Mouse (Mus musculus) heart, embryonic 14.5 days (tissue): ENCODE data around the gene Csad. TPM values are rescaled to one million over a fixed set of nuclear protein-coding genes. Genes with fewer than 3 reads are reported as not detected.

Experiments used
- ATAC-seq: fragments of 200-750 bp; cut with Nextera tagmentation; 2 replicates; pipeline ENCODE4 v1.8.0; 2017; ENCODE audit warnings: low read depth, moderate TSS enrichment; ENCODE audit not compliant: insufficient number of reproducible peaks, insufficient read depth, low FRiP score
- H3K27ac ChIP-seq, 2 experiments: fragments of 200-500 bp in 1 of 2; fragments of 300-500 bp in 1 of 2; sonication (generic) in 1 of 2; replicated peaks in 1 of 2; 2 replicates each; pipeline ENCODE4 v1.5.1; 2012 to 2014; ENCODE audit warnings: low read depth in 2 of 2, low read length in 2 of 2, control low read depth in 1 of 2, mild to moderate bottlenecking in 1 of 2, mixed read lengths in 1 of 2; ENCODE audit not compliant: control insufficient read depth in 1 of 2, insufficient read depth in 1 of 2
- H3K27me3 ChIP-seq: fragments of 300-500 bp; sonication (generic); 2 replicates; pipeline ENCODE4 v1.6.1; 2014; ENCODE audit warnings: mild to moderate bottlenecking, low read length, control low read depth; ENCODE audit not compliant: control insufficient read depth, insufficient read depth
- H3K36me3 ChIP-seq: fragments of 300-500 bp; sonication (generic); 2 replicates; pipeline ENCODE4 v1.6.1; 2014; ENCODE audit warnings: mild to moderate bottlenecking, control low read depth, low read length, mixed read lengths; ENCODE audit not compliant: control insufficient read depth, insufficient read depth
- H3K4me1 ChIP-seq, 2 experiments: fragments of 200-500 bp in 1 of 2; fragments of 300-500 bp in 1 of 2; sonication (generic) in 1 of 2; 2 replicates each; pipeline ENCODE4 v1.6.1; 2012 to 2014; ENCODE audit warnings: low read length in 2 of 2, control low read depth in 1 of 2, mixed read lengths in 1 of 2; ENCODE audit not compliant: control insufficient read depth in 2 of 2, insufficient read depth in 2 of 2
- H3K4me2 ChIP-seq: fragments of 300-500 bp; sonication (generic); 2 replicates; pipeline ENCODE4 v1.6.1; 2014; ENCODE audit warnings: mild to moderate bottlenecking, low read length
- H3K4me3 ChIP-seq, 2 experiments: fragments of 200-500 bp in 1 of 2; fragments of 300-500 bp in 1 of 2; sonication (generic) in 1 of 2; 2 replicates each; pipeline ENCODE4 v1.5.1; 2012 to 2014; ENCODE audit warnings: low read length in 2 of 2, mild to moderate bottlenecking in 2 of 2, control low read depth in 1 of 2, low read depth in 1 of 2, moderate library complexity in 1 of 2; ENCODE audit not compliant: control insufficient read depth in 1 of 2, insufficient read depth in 1 of 2
- H3K9ac ChIP-seq: fragments of 300-500 bp; sonication (generic); 2 replicates; pipeline ENCODE4 v1.6.1; 2014; ENCODE audit warnings: mild to moderate bottlenecking, low read length
- H3K9me3 ChIP-seq: fragments of 300-500 bp; sonication (generic); 2 replicates; pipeline ENCODE4 v1.6.1; 2016; ENCODE audit warnings: low read length, control low read depth; ENCODE audit not compliant: control insufficient read depth
- WGBS: fragments of 180-500 bp; shearing (Covaris S2); extraction: QIAGEN DNeasy Blood & Tissue Kit; methylation state at CpG from one replicate; pipeline ENCODE4 v1.1.7; 2014; 5-methylcytosine and 5-hydroxymethylcytosine counted together
- polyA plus RNA-seq: library from polyadenylated mRNA; unstranded; fragments of >200 nt; fragmentation: Nextera tagmentation; extraction: Ambion mirVana; gene quantifications from 2 replicates; pipeline ENCODE4 v1.2.1, GENCODE M21; 2014

The Csad gene
- polyA plus RNA-seq, 1 experiment from 2014 or later: 36.4 TPM

DNA sequence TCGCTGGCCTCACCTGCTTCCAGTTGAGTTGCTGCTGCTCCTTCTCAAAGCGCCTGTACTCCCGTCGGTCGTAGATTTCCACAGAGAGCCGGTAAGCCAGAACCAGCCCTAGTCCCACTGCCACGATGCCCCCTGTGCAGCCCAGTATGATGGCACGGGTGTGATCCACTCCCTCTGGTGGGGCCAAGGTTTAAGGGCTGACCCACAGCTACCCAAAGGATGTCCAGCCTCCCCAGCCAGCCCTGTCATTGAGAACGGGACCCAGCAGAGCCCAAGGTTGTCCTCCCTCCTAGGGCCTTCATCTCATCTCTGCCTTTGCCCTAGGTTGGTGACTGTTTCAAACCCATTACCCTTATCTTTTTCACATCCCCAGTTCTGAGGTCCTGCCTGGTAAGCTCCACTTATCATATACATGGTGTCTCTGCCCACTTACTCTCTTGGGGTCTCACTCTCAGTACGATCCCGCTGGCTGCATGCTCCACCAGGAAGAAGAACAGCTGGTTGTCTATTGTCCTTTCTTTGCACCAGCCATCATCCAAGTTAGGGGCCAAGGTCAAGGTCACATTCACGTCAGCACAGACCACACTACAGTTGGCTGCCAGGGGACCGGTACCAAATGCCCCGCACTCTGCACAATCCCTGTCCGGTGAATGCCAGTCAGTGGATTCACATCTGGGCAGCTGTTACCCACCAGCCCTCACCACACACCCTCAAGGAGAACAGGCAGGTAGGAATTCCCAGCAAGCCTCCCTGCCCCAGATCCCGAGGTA is 12.1 kb upstream of the Csad start:
- no peak overlapping the region for H3K4me3 ChIP-seq
- no peaks in the 10 kb centered on the region for H3K27me3 ChIP-seq
- H3K4me1 ChIP-seq: peaks cover 0 to 2% of the 10 kb centered on the region in 2 experiments; a peak in 1 of 4 replicates
- ATAC-seq: 0 out of 2 replicates have a peak, but pooled peaks have one; percentile 12
- H3K36me3 ChIP-seq: peaks cover 56% of the 10 kb centered on the region
- H3K4me2 ChIP-seq: no peak overlapping the region
- H3K27ac ChIP-seq: no peak overlapping the region
- no peak overlapping the region for H3K9ac ChIP-seq
- WGBS: 71% methylated on average over 16 of the region's 16 CpGs
- H3K9me3 ChIP-seq: no peaks in the 10 kb centered on the region

GRCm38 (mm10) chr15:102215624-102216023 is 11.1 kb upstream of the Csad start:
- Histone ChIP-seq H3K9me3 (no peaks in the 10 kb centered on the region), H3K27me3 (no peaks in the 10 kb centered on the region), H3K4me1 (peaks cover 0 to 2% of the 10 kb centered on the region in 2 experiments; a peak in 1 of 4 replicates), H3K4me2 (no peak overlapping the region), H3K9ac (no peak overlapping the region), H3K36me3 (peaks cover 63% of the 10 kb centered on the region), H3K27ac (no peak overlapping the region), H3K4me3 (no peak overlapping the region)
- ATAC-seq: no peak
- WGBS: 76% methylated on average over 6 of the region's 6 CpGs

- no peak for ATAC-seq
- no peak overlapping the region for H3K9ac ChIP-seq
- no peak overlapping the region for H3K4me2 ChIP-seq
- peaks cover 78% of the 10 kb centered on the region for H3K36me3 ChIP-seq
- H3K9me3 ChIP-seq: no peaks in the 10 kb centered on the region
- H3K4me1 ChIP-seq: peaks cover 0 to 2% of the 10 kb centered on the region in 2 experiments; a peak in 1 of 4 replicates
- H3K4me3 ChIP-seq: no peak overlapping the region
- WGBS: 39% methylated on average over 2 of the region's 2 CpGs
- no peak overlapping the region for H3K27ac ChIP-seq
- H3K27me3 ChIP-seq: no peaks in the 10 kb centered on the region
These were observed 9.6 kb upstream of the Csad start for GRCm38 (mm10) chr15:102214132-102214531.

DNA sequence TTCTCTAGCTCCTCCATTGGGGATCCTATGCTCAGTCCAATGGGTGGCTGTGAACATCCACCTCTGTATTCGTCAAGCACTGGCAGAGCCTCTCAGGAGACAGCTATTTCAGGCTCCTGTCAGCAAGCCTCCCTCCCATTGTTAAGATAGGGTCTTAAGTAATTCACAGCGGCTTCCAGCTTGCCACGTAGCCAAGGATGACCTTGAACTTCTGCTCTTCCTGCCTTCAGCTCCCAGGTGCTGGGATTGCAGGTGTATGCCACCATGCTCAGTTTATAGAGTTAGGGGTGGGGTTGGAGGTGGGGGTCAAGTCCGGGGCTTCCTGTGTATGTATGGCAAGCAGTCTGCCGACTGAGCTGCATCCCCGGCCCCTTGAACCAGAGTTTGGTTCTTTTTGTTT is 7.4 kb upstream of the Csad start:
- no peak for ATAC-seq
- Histone ChIP-seq H3K27me3 (no peaks in the 10 kb centered on the region), H3K4me1 (peaks cover 0 to 2% of the 10 kb centered on the region in 2 experiments; a peak in 1 of 4 replicates), H3K36me3 (peaks cover 96% of the 10 kb centered on the region), H3K9me3 (no peaks in the 10 kb centered on the region), H3K4me3 (no peak overlapping the region), H3K9ac (no peak overlapping the region), H3K4me2 (no peak overlapping the region), H3K27ac (no peak overlapping the region)
- 54% methylated on average over 6 of the region's 6 CpGs for WGBS

- no peak overlapping the region for H3K9ac ChIP-seq
- no peak overlapping the region for H3K4me2 ChIP-seq
- no peaks in the 10 kb centered on the region for H3K9me3 ChIP-seq
- ATAC-seq: no peak
- WGBS: 90% methylated on average over 4 of the region's 4 CpGs
- no peak overlapping the region for H3K27ac ChIP-seq
- peaks cover 2 to 6% of the 10 kb centered on the region in 2 experiments; a peak in 3 of 4 replicates for H3K4me1 ChIP-seq
- no peaks in the 10 kb centered on the region for H3K27me3 ChIP-seq
- H3K36me3 ChIP-seq: peaks cover 96% of the 10 kb centered on the region
- H3K4me3 ChIP-seq: no peak overlapping the region
These were observed 6.3 kb upstream of the Csad start for GRCm38 (mm10) chr15:102210816-102211215.

- Histone ChIP-seq H3K4me1 (peaks cover 11 to 22% of the 10 kb centered on the region in 2 experiments), H3K27me3 (no peaks in the 10 kb centered on the region), H3K36me3 (peaks cover 93% of the 10 kb centered on the region), H3K9ac (no peak overlapping the region), H3K27ac (no peak overlapping the region), H3K4me2 (no peak overlapping the region), H3K9me3 (no peaks in the 10 kb centered on the region), H3K4me3 (no peak overlapping the region)
- WGBS: 88% methylated on average over 8 of the region's 8 CpGs
- ATAC-seq: no peak
These were observed 4.6 kb upstream of the Csad start for GRCm38 (mm10) chr15:102209114-102209513.

DNA sequence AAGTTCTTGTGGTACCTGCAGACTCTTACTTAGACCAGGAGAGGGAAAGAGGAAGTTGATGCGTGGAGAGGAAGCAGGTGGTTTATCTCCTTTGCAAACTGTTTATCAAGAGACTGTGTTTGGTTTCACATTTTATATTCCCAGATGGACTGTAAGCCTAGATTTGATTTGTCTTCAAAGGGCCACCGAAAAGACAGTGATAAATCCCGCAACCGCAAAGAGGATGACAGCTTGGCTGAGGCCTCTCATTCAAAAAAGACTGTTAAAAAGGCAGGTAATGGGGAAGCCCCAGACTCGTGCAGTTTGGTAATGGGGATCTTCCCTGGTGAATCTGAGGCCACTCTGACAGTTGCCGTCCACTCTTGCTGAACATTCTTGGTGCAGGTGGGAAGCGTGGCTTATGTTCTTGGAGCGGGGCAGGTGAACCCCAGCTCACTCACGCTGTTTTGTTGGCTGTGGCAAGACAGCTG is 3.6 kb upstream of the Csad start:
- ATAC-seq: no peak
- Histone ChIP-seq H3K9ac (no peak overlapping the region), H3K4me3 (no peak overlapping the region), H3K27ac (no peak overlapping the region), H3K4me1 (peaks cover 11 to 22% of the 10 kb centered on the region in 2 experiments), H3K27me3 (no peaks in the 10 kb centered on the region), H3K4me2 (no peak overlapping the region), H3K9me3 (no peaks in the 10 kb centered on the region), H3K36me3 (peaks cover 83% of the 10 kb centered on the region)
- WGBS: 84% methylated on average over 9 of the region's 9 CpGs
